Mouse (Mus musculus) CD4-positive, CD25-positive, alpha-beta regulatory T cell, adult 2 months (primary cell): ENCODE measurements at regions not wholly inside any gene's neighbourhood (a gene's known extent, or its start where the extent isn't known, plus 50 kb on each side); places are given as distances from the start of the nearest gene placed in this dataset.
"Not testable (repeated sequence)": the region's sequence is repeated elsewhere in the genome, so short reads cannot be mapped to it uniquely, and the experiment has no call there.

Experiments used
- DNase-seq: peaks from one replicate; pipeline ENCODE4 v3.0.0-alpha.2; 2012; ENCODE audit warnings: low read depth, low spot score

DNA sequence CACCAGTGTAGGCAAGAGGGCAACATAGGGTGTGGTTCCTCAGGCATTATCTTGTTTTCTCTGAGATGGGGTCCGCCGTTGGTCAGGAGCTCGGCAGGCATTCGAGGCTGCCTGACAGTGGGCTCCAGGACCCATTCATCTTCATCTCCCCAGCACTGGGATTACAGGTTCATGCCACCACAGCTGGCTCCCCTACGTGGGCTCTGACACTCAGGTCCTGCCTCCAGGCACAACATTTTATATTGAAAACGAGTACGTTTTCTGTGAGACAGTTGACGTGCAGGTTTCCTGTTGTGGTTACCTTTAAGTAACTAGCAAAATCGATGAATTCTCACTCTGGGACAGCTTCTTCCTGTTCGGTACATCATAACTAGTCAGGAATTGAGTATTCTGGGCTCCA is 157.3 kb upstream of the Arglu1 start:
- no peak for DNase-seq

DNA sequence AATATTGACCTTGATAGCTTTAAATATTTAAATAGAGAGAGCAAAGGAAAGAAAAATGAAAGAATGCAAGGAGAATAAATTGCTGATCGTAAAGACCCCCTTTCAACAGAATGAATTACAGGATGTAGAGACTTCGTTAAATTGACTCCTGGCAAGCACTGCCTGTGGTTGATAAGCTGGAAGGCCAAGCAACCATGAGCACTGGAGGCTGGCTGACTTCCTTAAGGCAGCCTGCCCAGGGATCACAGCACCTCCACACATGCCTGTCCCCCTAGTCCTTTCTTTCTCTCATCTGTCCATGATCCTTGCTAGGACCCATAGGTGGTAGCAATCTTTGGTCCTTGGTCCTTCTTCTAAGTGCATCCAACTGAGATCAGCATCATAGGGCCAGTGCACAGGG is 152.0 kb upstream of the Arglu1 start:
- no peak for DNase-seq

DNA sequence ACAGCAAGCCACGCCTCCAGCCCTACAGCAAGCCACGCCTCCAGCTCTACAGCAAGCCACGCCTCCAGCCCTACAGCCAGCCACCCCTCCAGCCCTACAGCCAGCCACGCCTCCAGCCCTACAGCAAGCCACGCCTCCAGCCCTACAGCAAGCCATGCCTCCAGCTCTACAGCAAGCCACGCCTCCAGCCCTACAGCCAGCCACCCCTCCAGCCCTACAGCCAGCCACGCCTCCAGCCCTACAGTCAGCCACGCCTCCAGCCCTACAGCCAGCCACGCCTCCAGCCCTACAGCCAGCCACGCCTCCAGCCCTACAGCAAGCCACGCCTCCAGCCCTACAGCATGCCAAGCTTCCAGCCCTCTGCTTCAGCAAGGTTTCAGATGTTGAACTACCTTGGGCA is 145.8 kb upstream of the Arglu1 start:
- not testable (repeated sequence) for DNase-seq

DNA sequence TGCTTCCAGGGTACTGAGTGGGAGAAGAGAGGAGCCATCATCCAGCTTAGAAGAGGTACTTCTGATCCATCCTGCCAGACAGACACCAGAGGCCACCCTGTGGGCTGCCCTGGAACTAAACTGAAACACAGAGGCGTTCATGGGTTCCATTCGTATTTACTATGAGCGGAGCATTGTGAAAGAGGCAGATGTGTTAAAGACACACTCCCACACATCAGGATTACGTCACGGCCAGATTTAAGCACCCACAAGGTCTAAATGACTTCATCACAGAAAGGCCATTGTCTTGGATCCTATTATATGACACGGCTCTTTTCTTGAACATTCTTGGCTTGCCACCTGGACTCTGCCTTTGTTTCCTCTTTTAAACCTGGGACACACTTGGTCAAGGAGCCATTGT is 141.0 kb upstream of the Arglu1 start:
- DNase-seq: no peak

DNA sequence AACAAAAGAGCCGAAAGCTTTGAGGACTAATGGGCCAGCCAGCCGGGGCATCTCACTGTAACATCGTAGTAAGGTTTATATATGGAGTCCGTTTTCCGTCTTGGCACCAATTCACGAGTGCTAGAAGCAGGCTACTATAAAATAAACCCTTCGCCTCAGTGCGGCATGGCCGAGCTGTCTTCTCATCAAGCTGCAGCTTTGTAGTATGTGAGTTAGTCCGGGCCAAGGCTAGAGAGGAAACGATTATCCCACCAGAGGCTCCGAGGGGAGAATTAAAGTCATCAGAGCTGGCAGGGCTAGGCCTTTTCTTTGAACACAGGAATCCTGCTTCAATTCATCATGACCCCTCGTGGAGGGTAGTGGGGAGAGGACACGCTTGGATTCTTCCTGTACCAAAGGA is 138.9 kb upstream of the Arglu1 start:
- no peak for DNase-seq

DNA sequence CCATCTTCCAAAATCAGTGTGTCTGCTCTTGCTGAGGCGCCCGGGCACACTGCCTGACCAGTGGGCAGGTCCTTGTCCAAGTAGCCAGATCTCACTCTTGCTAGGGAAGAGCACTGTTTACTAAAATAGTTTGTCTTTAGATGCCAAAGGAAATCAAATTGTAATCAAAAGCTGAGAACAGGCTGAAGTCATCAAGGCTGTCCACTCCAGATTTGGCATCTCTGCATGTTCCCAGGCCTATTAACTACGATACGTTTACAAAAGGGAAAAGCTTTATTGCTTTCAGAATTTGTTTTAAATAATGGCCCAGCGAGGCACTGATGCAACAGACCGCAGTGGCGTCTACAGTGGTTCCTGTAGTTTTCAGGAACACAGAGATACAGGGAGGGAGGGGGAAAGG is 137.2 kb upstream of the Arglu1 start:
- DNase-seq: no peak

DNA sequence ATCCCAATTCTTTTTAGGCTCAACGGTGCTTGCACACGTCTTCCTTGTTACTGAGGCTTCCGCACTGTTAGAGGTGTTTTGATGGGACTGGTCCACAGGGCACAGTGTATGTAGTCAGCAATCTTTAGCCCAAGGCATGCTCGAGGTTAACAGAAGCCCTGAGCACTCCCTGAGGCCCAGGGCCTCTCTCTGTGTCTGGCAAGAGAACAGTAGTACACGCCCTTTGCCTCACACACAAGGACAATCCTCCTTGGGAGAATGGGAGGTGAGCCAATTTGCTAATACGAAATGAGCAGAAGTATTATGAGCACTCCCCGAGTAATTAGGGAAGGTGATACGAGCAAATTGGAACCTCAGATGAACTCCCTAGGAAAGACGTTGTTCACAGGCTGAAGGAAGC is 136.5 kb upstream of the Arglu1 start:
- no peak for DNase-seq

DNA sequence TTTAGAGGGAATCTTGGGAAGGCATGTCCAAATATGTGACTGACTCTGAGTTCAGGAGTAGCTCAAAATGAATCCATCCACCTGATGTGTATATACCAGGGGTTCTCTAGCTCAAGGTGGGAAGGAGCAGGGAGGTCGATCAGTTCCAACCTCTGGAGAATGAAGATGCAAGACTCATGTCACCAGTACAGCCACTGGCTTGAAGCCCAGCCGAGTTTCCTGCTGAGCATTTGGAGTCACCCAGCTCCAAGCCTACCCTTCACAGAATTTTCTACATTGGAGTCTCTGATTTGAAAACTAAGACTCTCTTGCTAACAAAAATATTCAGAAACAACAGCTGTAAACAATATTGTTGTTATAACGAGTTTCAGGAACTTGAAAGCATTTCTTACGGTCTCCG is 134.6 kb upstream of the Arglu1 start:
- DNase-seq: no peak

DNA sequence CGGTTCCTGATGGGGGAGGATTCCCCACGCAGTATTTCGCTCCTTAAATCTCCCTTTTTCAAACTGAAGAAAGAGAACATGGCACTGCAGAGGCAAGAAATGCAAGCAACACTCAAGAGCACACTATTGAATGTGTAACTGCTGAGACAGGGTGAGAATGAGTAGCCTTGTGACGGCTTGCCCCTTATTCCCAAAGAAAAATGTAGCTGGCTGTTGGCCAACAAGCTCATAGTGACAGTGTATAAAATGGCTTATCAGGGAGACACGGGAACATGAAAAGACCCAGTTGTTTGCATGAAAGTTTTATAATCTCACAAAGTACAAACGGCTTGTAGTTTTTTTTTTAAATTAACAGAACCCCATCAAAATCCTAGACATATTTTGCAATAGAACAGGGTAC is 130.8 kb upstream of the Arglu1 start:
- no peak for DNase-seq

DNA sequence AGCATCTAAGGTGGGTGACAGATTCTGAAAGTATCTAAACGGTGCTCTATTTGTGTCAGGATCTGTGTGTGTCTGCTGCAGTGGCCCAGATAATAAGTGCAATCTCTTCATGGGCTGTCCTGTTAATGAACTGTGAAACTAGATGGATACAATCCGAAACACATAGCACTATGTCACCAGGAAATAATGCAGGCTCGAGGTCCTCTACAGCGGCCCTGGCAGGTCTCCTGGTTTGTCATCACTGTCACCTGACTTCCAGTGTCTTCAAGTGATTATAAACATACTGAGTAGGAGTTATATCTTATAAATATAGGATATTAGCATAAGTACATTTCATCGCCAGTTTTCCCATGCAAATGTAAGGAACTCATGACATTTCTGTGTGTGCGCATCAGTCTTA is 130.3 kb upstream of the Arglu1 start:
- DNase-seq: no peak

DNA sequence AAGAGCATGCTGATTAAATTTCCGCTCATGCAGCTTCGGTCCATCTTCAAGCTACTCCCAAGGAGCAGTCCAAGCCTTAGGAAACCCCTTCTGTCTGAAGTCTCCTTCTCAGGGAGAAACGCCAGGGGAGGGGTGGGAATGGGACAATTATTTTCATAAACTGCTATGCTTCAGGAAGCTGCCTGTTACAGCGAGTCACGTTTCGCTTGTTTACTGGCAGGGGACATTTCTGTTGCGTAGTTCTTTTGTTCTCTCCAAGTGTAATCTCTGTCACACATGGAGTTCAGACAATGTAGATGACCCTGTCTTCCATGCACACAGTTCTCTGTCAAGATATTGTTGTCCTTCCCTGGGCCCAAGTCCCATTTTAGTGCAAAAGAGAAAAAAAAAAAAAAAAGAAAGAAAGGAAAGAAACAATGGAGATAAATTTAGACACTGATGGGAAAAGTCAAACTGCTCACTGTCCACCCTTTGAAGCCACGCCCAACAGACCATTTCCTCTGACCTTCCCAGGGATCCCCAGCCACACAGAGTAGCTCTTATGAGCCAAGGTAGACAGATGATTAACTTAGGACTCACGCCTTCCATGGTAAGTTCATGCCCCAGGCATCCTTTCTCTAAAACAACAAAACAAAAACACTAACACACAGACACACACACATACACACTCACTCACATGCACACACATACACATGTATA is 129.1 kb upstream of the Arglu1 start:
- no peak for DNase-seq

DNA sequence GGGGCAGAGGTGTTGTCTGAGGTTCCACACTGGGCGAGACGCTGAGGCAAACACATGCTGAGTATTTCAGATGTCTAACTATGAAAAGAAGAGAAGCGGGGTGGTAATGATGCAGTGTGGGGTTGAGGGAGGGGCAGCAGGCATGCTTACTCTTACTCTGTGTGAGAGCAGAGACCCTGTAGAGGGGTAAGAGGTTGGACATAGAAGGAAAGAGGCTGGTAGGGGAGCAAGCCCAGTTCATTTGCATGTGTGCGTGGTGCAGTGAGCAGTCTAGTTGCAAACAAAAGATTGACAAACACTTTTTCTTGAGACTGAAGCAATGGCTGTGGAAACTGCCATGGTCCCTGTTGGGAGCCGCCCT is 122.5 kb upstream of the Arglu1 start:
- no peak for DNase-seq

DNA sequence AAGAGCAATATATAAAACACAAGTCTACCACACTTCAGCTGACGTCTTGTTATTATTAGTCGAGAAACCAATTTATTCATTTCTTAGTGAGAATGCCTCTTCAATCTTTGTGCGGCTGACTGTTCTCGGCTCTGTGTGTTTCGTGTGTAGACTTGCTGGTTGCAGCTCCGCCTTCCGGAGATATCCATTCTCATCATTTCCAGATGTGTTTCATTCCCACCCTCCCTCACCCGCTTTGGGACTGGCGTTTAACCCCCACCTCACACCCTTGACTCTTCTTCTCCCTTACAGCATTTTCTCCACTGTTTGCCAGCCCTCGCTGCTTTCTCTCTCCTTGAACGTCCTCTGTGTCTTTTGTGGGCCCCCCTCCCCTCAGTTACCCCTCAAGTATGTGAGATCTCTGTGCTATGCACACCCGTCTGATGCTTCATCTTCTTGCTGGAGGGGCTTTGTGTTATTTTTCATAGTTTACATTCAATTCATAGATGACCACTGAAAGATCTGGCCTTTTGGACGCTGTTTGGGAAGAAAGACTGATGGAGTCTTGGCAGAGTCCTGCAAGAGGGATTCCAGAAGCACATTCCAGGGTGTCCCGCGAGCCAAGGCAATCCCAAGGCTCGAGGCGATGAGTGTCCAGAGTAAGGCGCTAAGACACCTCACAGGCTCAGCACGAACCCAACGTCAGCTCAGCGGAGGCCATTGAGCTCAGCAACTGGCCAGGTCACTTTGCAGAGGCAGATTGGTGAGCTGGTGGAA is 121.9 kb upstream of the Arglu1 start:
- DNase-seq: no peak

DNA sequence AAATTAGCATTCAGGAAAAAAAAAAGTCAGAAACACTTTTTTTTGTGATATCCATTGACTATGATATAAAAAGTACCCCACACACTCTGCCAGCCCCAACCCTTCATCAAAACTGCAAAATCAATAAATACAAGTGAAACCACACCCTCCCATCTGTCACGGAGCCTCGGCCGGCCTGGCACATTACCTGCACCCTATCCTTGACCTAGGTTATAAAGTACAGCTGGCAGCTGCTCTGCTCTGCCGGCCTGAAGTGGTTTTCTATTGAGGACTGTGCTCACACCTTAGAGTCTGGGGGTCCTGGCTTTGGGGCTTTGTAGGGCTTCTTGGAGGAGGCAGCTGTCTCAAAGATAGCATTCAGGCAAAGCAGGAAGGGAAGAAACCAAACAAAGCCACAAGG is 120.6 kb upstream of the Arglu1 start:
- no peak for DNase-seq

DNA sequence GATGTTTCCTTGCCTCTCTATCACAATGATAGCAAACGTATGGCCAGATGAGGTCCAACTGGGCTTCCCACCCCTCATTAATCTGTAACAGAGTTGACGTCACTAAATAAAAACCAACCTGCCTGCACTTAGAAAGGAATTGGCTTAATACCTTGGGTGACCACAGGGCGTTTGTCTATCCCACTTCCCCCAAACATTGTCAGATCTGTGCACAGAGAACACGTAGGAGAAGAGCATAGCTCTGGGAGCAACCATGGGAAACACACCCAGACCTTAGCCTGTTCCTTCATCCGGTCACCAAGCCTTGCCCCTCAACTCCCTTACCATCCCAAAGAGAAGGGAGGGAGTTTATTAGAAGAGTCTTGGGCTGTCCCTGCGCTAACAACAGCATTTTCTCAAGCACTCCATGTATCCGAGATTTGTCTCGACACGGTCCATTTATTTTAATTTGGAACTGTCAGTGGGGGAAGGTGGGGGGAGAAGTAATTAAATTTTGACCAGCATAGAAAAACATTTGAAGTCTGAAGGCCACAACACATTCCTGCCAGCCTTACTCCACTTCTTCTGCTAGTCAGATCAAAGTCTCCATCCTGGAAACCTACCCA is 119.6 kb upstream of the Arglu1 start:
- DNase-seq: no peak

DNA sequence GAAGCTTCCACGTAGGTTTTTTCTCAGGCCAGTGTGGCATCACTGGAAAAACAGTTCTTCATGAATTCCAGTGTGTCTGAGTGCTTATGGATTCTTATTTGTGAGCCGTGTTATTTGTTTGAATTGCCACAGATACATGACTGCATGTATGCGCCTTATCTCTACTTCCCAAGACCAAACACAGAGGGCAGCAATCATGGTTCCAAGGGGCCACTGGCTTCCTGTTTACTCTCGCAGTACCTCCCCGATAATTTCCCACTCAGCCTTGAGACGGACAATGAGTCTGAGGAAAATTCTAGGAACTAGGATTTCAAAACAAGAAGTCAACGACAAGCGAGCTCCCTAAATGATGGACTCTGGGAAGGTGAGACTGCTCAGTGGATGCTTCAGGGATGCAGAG is 119.0 kb upstream of the Arglu1 start:
- no peak for DNase-seq

DNA sequence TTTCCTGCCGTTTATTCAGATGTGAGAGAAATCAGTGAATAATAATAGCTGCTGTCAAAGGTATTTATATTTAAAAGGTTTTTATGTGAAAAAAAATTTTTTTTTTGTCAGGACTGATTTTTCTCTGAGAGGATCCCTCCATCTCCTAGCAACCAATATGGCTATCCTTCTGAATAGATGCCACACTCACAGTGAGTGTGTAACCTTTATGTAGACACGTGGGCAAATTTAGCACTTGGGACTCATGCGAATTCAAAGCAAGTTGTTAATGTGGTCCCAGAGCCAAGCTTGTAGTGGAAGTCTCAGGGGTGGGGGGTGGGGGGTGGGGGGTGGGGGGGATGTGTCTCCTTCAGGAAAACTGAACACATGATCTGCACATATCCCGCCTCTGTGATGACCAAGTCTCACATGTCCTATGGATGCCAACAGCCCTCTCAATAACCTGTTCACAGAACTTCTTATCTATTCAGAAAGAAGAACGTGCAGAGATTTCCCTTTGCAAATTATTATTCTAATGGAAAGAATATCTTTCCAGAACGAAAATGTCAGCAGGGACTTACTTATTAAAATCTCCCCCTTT is 112.5 kb upstream of the Arglu1 start:
- no peak for DNase-seq

DNA sequence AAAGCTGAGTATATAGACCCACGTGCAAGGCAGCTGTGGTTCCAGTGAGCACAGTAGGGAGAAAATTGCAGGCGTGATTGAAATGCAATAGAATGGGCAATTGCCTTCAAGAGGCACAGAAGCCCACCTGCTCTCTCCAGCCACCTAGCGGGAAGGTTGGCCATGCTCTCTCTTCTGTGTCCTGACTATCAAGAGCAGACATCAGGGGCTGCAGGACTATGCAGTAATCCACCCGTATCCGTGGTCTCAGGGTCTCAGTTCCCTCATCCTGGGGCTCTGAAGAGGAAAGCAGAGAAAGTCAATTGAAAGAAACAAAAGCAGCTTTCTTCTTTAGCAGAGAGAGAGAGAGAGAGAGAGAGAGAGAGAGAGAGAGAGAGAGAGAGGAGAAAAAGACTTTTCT is 112.0 kb upstream of the Arglu1 start:
- no peak for DNase-seq

DNA sequence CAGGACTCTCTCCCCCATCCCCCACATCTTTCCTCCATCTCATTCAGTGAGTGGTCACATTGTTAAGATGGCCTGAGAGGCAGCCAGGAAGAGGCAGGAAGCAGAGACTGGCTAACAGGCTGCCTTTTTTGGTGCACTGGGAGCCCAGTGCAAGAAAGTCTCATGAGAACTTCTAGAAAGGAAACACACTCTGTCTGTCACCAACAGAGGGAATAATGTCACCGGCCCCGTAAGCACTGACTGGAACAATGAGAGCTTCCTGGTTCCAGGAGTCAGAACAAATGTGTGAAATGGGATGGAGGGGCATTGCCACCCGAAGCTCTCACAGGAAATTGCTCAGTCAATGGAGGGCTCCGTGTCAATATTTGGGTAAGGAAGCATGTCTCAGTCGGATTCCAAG is 111.3 kb upstream of the Arglu1 start:
- no peak for DNase-seq

DNA sequence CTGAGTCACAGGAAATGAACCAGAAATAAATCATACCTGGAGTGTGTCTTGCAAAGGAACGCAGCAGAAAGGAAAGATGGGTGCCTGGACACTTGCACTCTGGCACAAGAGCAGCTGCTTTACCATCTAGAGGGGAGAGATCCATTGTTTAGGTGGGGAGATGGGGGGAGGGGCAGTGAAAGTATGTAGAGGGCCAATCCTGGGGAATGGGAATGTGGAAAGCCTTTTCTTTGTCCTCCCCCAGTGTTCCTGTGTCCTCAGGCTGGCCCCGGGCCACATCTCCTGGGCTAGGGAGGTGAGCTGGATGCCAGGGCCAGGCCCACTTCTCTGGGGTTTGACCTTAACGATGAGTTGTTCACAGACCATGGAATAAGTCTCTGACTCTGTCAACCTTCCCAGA is 107.2 kb upstream of the Arglu1 start:
- DNase-seq: no peak

DNA sequence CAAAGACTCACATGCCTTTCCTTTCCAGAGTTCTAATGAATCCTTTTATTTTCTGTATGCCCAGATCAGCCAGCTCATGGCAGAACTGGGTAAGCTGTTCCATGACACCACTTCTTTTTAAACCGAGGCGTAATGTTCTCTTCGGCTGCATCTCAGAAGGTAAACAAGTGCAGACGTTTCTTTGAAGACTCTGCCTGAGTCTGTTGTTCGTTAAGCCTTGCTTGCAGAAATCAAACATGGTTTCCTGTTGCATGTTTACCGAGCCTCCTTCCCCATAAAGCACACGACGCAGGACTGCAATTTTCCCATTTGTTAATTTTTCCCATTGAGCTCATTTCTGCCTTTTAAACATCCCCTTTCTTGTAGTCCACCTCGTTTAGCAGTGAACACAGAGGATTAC is 106.6 kb upstream of the Arglu1 start:
- DNase-seq: no peak

DNA sequence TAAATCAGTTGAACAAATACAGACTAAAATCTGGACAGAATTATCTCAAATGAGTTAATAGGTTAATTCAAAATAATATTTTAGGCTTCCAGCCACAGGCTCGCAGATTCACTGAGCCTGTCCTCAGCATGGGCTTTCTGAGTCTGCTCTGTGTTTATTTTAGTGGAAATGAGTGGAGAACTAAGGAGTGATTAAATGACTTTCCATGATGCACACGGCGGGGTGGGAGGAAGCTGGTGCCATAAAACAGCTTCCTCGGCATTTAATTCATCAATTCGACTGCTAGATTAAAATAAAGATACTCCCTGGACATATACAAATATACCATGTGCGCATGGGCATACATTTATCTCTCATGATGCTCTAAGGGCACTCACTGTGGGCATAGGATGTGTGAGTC is 104.4 kb upstream of the Arglu1 start:
- no peak for DNase-seq

DNA sequence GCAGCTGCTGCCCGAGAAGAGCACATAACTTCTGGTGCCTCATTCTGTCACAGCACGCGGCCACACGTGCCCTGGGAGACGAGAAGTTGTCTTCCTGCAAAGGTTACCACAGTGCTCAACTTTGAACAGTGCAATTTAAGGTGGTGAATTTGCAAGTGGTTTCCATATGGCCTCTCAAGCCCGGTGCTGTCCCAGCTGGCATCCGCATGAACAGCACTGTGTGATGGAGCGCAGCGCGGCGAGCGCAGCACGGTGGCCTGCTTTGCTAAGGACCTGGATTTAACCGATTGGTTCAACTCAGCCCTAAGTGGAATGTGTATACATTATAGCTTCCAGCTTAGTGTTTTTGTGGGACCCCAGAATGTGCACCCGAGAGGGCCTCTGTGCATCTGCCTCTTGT is 89.6 kb upstream of the Arglu1 start:
- no peak for DNase-seq
